Mouse (Mus musculus): ENCODE measurements around the gene Zbtb16.

DNA sequence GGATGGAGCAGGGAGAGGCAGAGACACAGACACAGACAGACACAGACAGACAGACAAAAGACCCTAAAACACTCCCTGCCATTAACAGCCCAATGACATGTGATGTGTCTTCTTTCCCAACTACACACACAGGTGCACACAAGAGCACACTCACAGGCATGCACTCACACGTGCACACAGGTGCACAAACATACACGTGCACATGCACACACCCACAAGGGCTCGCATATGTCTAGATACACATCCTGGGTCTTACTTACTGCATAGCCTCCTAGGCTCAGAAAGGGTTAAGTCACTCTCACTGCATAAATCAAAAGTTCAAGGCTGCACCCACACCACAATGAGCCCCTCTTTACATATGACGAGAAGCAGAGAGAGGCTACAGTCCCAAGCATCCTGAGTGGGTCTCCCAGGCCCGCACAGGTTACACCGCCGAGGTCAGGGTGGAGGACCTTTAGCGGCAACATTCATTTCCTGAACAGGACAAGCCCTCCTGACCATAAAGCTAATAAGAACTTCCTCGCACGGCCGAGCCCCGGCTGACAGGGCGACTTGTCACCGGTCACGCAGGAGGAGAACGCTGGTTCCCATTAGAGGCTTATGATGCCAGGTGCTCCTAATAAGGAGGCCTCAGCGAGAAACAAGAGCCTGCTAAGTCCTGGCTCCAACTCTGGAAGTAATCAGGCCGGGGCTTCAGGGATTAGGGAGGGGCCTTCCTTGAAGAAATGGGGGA, 13.3 kb downstream of the Zbtb16 start:
- TF ChIP-seq CTCF (conservative IDR thresholded peaks at IDR 0.05 in 1 of 2, IDR thresholded peaks at IDR 0.05 in 1 of 2; ENCODE audit: low read depth in 2 of 2, low read length in 2 of 2) (no peak), ELF1 (IDR thresholded peaks at IDR 0.05; ENCODE audit: low read depth, low read length) (no peak), POLR2A (IDR thresholded peaks at IDR 0.05; ENCODE audit: low read depth, low read length) (peak; percentile 39; the same call in 1 of the 2 replicates), MAFK (IDR thresholded peaks at IDR 0.05; ENCODE audit: insufficient replicate concordance, low read length) (no peak)
